Mouse (Mus musculus) liver, embryonic 12.5 days (tissue): ENCODE measurements around the gene Akap10. TPM values are rescaled to one million over a fixed set of nuclear protein-coding genes. Genes with fewer than 3 reads are reported as not detected.

Source experiments
- ATAC-seq: fragments of 200-750 bp; cut with Nextera tagmentation; 2 replicates; pipeline ENCODE4 v1.8.0; 2017; ENCODE audit warnings: moderate number of reproducible peaks, mild to moderate bottlenecking, moderate library complexity
- H3K27ac ChIP-seq: fragments of 300-500 bp; sonication (generic); 2 replicates; pipeline ENCODE4 v1.5.1; 2016; ENCODE audit warnings: mild to moderate bottlenecking
- H3K27me3 ChIP-seq: fragments of 300-500 bp; sonication (generic); replicated peaks from 2 replicates; pipeline ENCODE4 v1.6.1; 2016; ENCODE audit warnings: mild to moderate bottlenecking, moderate library complexity
- H3K36me3 ChIP-seq: fragments of 300-500 bp; sonication (generic); 2 replicates; pipeline ENCODE4 v1.6.1; 2016; ENCODE audit warnings: mild to moderate bottlenecking, moderate library complexity
- H3K4me1 ChIP-seq: fragments of 300-500 bp; sonication (generic); 2 replicates; pipeline ENCODE4 v1.6.1; 2016
- H3K4me2 ChIP-seq: fragments of 300-500 bp; sonication (generic); 2 replicates; pipeline ENCODE4 v1.6.1; 2016; ENCODE audit warnings: mild to moderate bottlenecking, moderate library complexity
- H3K4me3 ChIP-seq: fragments of 300-500 bp; sonication (generic); 2 replicates; pipeline ENCODE4 v1.5.1; 2016; ENCODE audit warnings: mild to moderate bottlenecking, moderate library complexity
- H3K9ac ChIP-seq: fragments of 300-500 bp; sonication (generic); 2 replicates; pipeline ENCODE4 v1.6.1; 2016; ENCODE audit warnings: mild to moderate bottlenecking, moderate library complexity
- H3K9me3 ChIP-seq: fragments of 300-500 bp; sonication (generic); replicated peaks from 2 replicates; pipeline ENCODE4 v1.6.1; 2016; ENCODE audit warnings: mild to moderate bottlenecking, moderate library complexity
- WGBS: fragments of 180-500 bp; shearing (Covaris S2); methylation state at CpG from one replicate; pipeline ENCODE4 v1.1.7; 2016; ENCODE audit not compliant: insufficient replicate concordance; 5-methylcytosine and 5-hydroxymethylcytosine counted together
- polyA plus RNA-seq: library from polyadenylated mRNA; unstranded; fragments of >200 nt; fragmentation: Nextera tagmentation; extraction: Ambion mirVana; gene quantifications from 2 replicates; pipeline ENCODE4 v1.2.1, GENCODE M21; 2016

Akap10 gene
- polyA plus RNA-seq, 1 experiment from 2014 or later, result 14.2 TPM

DNA sequence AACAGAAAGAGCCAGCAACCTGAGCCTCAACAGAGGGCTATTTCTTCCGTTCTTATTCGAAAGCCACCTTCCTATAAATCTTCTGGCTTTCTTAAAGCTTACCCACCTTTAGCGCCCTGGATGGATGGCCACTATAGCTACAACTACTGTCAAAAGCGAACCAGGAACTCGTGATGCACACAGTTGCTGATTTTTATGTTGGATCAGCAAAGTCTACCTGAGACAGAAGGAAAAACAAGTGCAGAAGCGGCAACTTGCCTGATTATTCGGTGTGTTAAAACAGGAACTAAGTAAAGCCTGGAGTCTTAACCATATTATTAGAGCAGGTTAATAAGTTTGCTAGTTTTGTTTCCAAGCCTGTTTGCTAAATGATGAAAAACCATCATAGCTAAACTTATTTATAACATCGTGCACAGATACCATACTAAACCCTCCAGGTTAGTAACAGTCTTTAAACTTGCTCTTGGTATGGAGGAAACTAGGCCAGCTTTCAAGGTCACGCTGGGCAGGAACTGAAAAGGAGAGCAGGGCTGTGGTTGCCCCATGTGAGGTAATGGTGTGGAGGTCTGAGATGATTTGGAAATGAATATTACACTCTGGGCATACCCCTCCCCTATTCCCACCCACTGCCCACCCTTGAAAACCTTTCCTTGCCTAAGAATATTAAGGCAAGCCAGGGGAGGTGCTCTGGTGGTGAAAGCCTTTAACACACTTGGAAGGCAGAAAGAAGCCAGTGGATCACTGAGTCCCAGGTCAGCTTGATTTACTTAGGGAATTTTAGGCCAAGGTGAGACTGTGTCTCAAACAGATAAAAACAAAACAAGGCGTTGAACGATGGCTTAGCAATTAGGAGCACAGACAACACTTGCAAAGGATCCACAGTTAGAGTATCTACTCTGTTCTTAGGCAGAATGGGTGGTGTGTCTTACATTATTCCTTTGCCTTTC, 861 bp upstream of the Akap10 start:
- no peaks in the 10 kb centered on the region for H3K9me3 ChIP-seq
- no peaks in the 10 kb centered on the region for H3K27me3 ChIP-seq
- 19% methylated on average over 11 of the region's 11 CpGs for WGBS
- peak overlapping the region; percentile 97 for H3K9ac ChIP-seq
- peak overlapping the region; percentile 95 for H3K4me2 ChIP-seq
- peaks cover 5% of the 10 kb centered on the region for H3K36me3 ChIP-seq
- H3K4me3 ChIP-seq, result peak overlapping the region; percentile 99
- H3K4me1 ChIP-seq, result peaks cover 34% of the 10 kb centered on the region
- ATAC-seq, result peak; percentile 38; the same call in 1 of the 2 replicates
- peak overlapping the region; percentile 96 for H3K27ac ChIP-seq

- peak overlapping the region; percentile 97 for H3K9ac ChIP-seq
- H3K36me3 ChIP-seq, result peaks cover 5% of the 10 kb centered on the region
- H3K9me3 ChIP-seq, result no peaks in the 10 kb centered on the region
- ATAC-seq, result peak; percentile 62
- peaks cover 36% of the 10 kb centered on the region for H3K4me1 ChIP-seq
- WGBS, result 1% methylated on average over 47 of the region's 47 CpGs
- no peaks in the 10 kb centered on the region for H3K27me3 ChIP-seq
- H3K4me3 ChIP-seq, result peak overlapping the region; percentile 99
- H3K27ac ChIP-seq, result peak overlapping the region; percentile 96
- peak overlapping the region; percentile 95 for H3K4me2 ChIP-seq
Measured at GRCm38 (mm10) chr11:61929323-61930097, 542 bp downstream of the Akap10 start.

DNA sequence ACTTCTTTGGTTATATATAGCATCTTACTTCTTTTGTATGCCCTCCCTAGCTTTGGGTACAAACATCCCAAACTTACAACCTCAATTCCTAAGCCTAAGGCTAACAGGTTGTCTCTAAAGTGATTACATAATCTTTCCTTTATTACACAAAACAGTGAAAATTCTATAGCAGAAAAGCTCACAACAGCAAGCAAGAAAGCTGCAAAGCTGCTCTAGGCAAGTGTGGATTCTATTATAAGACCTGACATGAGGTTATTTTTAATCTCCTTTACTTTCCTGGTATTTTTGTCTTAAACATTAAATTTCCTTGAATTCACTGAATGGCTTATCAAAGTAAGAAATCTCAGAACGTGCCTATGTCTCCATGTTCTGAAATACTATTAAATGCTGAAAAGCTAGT, 6.7 kb downstream of the Akap10 start:
- Histone ChIP-seq H3K4me3 (no peak overlapping the region), H3K9me3 (no peaks in the 10 kb centered on the region), H3K36me3 (peaks cover 35% of the 10 kb centered on the region), H3K27ac (no peak overlapping the region), H3K4me1 (peaks cover 11% of the 10 kb centered on the region), H3K27me3 (no peaks in the 10 kb centered on the region), H3K4me2 (no peak overlapping the region), H3K9ac (no peak overlapping the region)
- WGBS, result 59% methylated on average over 1 of the region's 1 CpGs
- no peak for ATAC-seq

DNA sequence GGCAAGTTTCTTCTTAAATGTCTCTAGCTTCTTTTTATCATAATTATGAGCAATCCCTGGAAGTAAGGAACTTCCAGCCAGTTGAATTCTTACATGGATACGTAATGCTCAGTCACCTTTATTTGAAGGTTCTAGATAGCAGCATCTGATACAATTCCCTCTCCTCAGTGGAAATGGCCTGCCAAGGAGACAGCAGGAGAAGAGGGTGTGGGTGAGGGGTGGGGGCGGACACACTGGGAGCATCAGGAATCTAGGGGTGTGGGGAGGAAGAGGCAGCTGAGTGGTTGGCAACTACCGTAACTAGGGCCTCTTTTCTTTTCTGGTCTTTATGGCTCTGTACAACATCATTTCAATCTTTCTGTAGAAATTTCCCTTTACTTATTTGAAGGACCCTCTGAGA, 10.3 kb downstream of the Akap10 start:
- Histone ChIP-seq H3K36me3 (peaks cover 57% of the 10 kb centered on the region), H3K27me3 (no peaks in the 10 kb centered on the region), H3K4me1 (no peaks in the 10 kb centered on the region), H3K9me3 (no peaks in the 10 kb centered on the region), H3K27ac (no peak overlapping the region), H3K9ac (no peak overlapping the region), H3K4me3 (no peak overlapping the region), H3K4me2 (no peak overlapping the region)
- ATAC-seq, result no peak
- 87% methylated on average over 3 of the region's 3 CpGs for WGBS

GRCm38 (mm10) chr11:61908315-61908714, 21.7 kb downstream of the Akap10 start:
- Histone ChIP-seq H3K27me3 (no peaks in the 10 kb centered on the region), H3K4me3 (no peak overlapping the region), H3K27ac (no peak overlapping the region), H3K9ac (no peak overlapping the region), H3K36me3 (peaks cover 83% of the 10 kb centered on the region), H3K4me1 (no peaks in the 10 kb centered on the region), H3K9me3 (no peaks in the 10 kb centered on the region), H3K4me2 (no peak overlapping the region)
- ATAC-seq, result no peak

GRCm38 (mm10) chr11:61882183-61882582, 47.9 kb downstream of the Akap10 start:
- H3K4me3 ChIP-seq, result no peak overlapping the region
- H3K9ac ChIP-seq, result no peak overlapping the region
- no peak overlapping the region for H3K4me2 ChIP-seq
- H3K9me3 ChIP-seq, result no peaks in the 10 kb centered on the region
- 79% methylated on average over 5 of the region's 5 CpGs for WGBS
- H3K27me3 ChIP-seq, result no peaks in the 10 kb centered on the region
- ATAC-seq, result no peak
- H3K27ac ChIP-seq, result no peak overlapping the region
- H3K36me3 ChIP-seq, result peaks cover 83% of the 10 kb centered on the region
- 0 out of 2 replicates have a peak, but pooled peaks cover 2% of the 10 kb centered on the region for H3K4me1 ChIP-seq

DNA sequence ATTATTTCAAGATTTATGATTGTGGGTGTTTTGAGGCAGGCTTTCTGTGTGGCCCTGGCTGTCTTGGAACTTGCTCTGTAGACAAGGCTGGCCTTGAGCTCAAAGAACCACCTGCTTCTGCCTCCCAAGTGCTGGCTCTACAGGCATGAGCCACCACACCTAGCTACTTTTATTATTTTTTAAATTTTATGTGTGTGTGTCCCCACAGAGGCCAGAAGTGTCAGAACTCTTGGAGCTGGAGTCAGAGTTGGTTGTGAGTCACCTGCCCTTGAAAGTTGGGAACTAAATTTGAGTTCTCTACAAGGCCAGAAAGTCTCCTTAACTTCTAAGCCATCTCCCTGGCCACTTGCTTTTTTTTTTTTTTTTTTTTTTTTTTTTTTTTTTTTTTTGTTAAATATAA, 50.1 kb downstream of the Akap10 start:
- H3K9ac ChIP-seq, result no peak overlapping the region
- 0 out of 2 replicates have a peak, but pooled peaks cover 2% of the 10 kb centered on the region for H3K4me1 ChIP-seq
- no peak overlapping the region for H3K27ac ChIP-seq
- no peak for ATAC-seq
- H3K4me3 ChIP-seq, result no peak overlapping the region
- H3K4me2 ChIP-seq, result no peak overlapping the region
- H3K27me3 ChIP-seq, result no peaks in the 10 kb centered on the region
- peaks cover 84% of the 10 kb centered on the region for H3K36me3 ChIP-seq
- no peaks in the 10 kb centered on the region for H3K9me3 ChIP-seq

- Histone ChIP-seq H3K36me3 (peaks cover 83% of the 10 kb centered on the region), H3K4me1 (no peaks in the 10 kb centered on the region), H3K27ac (no peak overlapping the region), H3K4me2 (no peak overlapping the region), H3K27me3 (no peaks in the 10 kb centered on the region), H3K9ac (no peak overlapping the region), H3K4me3 (no peak overlapping the region), H3K9me3 (no peaks in the 10 kb centered on the region)
- WGBS, result 85% methylated on average over 5 of the region's 5 CpGs
- no peak for ATAC-seq
Measured at GRCm38 (mm10) chr11:61871881-61872280, 58.2 kb downstream of the Akap10 start.

DNA sequence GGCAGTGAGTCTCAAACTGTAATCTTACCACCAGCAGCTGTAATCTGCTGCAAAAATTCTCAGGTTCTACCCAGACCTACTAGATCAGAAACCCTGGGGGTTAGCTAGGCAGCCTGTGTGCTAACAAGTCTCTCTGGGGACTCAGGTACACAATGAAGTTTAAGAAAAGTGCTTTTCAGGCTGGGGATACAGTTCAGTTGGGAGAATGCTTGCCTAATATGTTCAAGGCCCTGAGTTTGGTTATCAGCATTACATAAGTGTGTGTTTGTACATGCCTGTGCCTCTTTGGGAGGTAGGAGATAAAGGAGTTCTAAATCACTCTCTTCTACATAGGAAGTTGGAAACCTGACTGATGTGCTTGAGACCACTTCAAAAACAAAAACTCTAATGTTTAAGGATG, 63.2 kb downstream of the Akap10 start:
- H3K4me3 ChIP-seq, result no peak overlapping the region
- H3K27ac ChIP-seq, result no peak overlapping the region
- no peak overlapping the region for H3K9ac ChIP-seq
- no peak overlapping the region for H3K4me2 ChIP-seq
- no peak for ATAC-seq
- no peaks in the 10 kb centered on the region; the same call in 1 of the 2 replicates for H3K4me1 ChIP-seq
- H3K36me3 ChIP-seq, result peaks cover 43% of the 10 kb centered on the region
- H3K9me3 ChIP-seq, result no peaks in the 10 kb centered on the region
- H3K27me3 ChIP-seq, result no peaks in the 10 kb centered on the region

- no peak overlapping the region for H3K4me3 ChIP-seq
- H3K9ac ChIP-seq, result no peak overlapping the region
- no peak overlapping the region for H3K4me2 ChIP-seq
- ATAC-seq, result no peak
- H3K9me3 ChIP-seq, result no peaks in the 10 kb centered on the region
- no peaks in the 10 kb centered on the region for H3K27me3 ChIP-seq
- no peaks in the 10 kb centered on the region; the same call in 1 of the 2 replicates for H3K4me1 ChIP-seq
- no peak overlapping the region for H3K27ac ChIP-seq
- 0 out of 2 replicates have a peak, but pooled peaks cover 6% of the 10 kb centered on the region for H3K36me3 ChIP-seq
- WGBS, result 49% methylated on average over 6 of the region's 6 CpGs
Measured at GRCm38 (mm10) chr11:61861781-61862547, 68.1 kb downstream of the Akap10 start.

DNA sequence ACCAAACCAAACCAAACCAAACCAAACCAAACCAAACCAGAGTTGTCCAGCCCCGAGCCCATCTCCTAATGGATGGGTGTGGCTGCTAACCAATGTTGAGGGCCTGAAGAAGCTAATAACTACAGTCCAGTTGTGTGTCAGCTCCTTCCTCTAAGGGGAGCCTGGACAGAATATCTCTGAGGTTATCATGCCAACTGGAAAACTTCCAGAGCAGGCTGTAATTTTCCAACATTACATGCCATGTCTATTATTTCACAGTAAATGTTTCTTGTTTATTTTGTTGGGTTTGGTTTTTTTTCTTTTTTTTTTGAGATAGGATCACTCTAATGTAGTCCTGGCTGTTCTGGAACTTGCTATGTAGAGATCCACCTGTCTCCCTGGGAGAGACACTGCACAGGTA, 70.7 kb downstream of the Akap10 start:
- Histone ChIP-seq H3K4me1 (peaks cover 9% of the 10 kb centered on the region), H3K9ac (no peak overlapping the region), H3K27me3 (0 out of 2 replicates have a peak, but pooled peaks cover 4% of the 10 kb centered on the region), H3K27ac (no peak overlapping the region), H3K36me3 (no peaks in the 10 kb centered on the region), H3K9me3 (no peaks in the 10 kb centered on the region), H3K4me2 (no peak overlapping the region), H3K4me3 (no peak overlapping the region)
- no peak for ATAC-seq
- 44% methylated on average over 1 of the region's 1 CpGs for WGBS
